Mouse (Mus musculus): ENCODE results near the gene Tcea2. TPM values are rescaled to one million over a fixed set of nuclear protein-coding genes. Genes with fewer than 3 reads are reported as not detected.

Tcea2 gene
- total RNA-seq, 2 experiments from 2014 or later: 23.6 to 24.3 TPM

DNA sequence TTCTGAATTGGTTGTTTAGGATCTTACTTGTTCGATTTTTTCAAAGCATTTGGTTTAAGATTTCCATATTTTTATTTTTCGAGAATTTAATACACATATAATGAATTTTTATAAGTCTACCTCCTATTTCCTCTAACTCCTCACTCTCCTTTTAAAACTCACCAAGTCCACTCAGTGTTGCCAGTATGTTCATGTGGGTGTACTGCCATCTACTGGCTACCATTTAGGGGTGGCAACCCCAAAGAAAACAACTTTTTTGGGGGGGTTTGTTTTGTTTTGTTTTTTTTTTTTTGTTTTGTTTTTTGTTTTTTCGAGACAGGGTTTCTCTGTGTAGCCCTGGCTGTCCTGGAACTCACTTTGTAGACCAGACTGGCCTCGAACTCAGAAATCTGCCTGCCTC, 26.6 kb downstream of the Tcea2 start:
- DNase-seq (ENCODE audit: low spot score in 2 of 2): no peak

DNA sequence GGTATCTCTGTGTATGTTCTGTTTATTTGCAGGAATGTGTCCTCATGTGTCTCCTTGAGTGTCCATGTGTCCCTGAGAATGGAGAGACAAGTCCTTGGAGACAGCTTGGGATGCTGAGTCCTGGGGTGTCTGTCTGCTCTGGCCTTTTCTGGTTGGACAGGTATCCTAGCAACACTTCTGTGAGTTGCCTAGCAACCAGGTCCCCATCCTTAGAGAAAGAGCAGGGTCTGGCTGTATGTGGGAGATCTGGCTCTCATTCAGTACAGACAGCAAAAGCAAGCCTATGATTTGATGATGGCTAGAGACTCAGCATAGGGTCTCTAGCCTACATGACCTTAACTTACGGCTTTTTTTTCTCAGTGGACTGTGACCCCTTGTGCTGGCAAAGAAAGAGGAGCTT, 33.6 kb downstream of the Tcea2 start:
- DNase-seq (ENCODE audit: low spot score in 2 of 2): no peak

GRCm38 (mm10) chr2:181714903-181715326, 34.8 kb downstream of the Tcea2 start, which contains the start of gene Oprl1:
Gene Oprl1 (plus strand): TSS chr2:181715016.
- no peak for DNase-seq (ENCODE audit: low spot score in 2 of 2)

- DNase-seq (ENCODE audit: low spot score in 2 of 2): no peak
Observed at GRCm38 (mm10) chr2:181715382-181715781, 35.3 kb downstream of the Tcea2 start.

DNA sequence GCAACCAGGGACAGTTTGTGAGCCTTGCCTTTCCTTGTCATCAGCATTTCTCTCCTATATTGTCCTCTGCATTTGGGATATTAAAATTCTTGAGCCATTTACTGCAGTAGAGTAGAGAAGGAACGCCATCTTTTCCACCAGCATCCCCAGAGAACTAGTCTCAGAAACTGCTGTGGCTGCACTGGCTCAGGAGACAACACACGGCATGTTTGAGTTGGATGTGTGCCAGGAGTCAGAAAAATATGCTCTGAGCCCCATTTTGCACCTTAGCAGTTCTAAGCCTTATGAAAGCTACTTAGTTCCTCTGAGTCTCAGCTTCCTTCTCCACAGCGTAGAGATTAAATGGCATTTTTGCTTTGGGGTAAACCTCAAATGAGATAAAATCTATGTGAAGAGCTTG, 36.9 kb downstream of the Tcea2 start:
- no peak for DNase-seq (ENCODE audit: low spot score in 2 of 2)

GRCm38 (mm10) chr2:181720061-181720460, 40.0 kb downstream of the Tcea2 start:
- no peak for DNase-seq (ENCODE audit: low spot score in 2 of 2)

GRCm38 (mm10) chr2:181721200-181721599, 41.1 kb downstream of the Tcea2 start:
- no peak for DNase-seq (ENCODE audit: low spot score in 2 of 2)

DNA sequence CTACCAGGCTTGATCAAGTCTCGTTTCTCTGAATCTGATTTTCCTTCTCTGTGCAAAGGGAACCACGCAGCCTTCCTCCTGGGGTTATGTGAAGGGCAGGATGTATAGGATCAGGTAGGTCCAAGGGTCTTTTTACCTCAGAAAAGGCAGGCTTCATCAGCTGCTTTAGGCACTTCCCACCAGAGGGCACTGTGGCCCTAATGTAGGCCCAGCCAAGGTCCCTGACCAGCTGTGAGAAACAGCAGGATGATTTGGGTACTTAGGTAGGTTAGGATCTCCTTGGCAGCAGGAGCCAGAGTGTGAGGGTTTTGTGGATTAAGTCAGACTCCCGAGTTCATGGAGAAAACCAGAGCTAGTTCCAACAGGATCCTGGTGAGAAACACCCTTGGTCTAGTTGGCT, 42.1 kb downstream of the Tcea2 start:
- peak in 1 of 2 experiments; percentile 7 for DNase-seq (ENCODE audit: low spot score in 2 of 2)

DNA sequence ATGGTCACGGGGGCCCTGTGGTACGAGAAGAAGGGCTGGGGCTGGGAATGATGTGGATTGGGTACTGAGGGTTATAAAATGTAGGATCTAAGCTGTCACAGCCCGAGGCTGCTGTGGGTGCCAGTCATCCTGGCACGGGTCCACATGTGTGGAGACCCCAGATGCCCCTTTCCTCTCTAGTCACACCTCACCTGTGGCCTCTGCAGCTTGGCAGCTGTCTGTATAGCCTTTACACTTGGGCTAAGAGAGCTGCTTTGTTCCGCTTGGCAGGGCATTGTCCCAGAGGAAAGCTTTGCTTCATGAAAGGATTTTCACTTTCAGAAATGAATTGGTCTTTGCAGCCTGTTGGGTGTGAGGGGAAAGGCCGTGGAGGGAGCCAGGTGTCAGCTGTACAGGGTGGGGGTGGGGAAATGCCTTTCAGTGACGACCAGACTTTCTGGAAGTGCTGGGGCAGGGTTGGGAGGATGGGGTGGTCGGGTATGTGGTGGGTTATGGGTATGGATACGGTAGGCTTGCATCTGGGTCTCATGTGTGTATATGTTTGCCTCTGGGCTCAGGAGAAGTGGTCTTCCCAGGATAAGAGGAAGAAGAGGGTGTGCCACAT, 47.7 kb downstream of the Tcea2 start:
- DNase-seq (ENCODE audit: low spot score in 2 of 2): no peak

DNA sequence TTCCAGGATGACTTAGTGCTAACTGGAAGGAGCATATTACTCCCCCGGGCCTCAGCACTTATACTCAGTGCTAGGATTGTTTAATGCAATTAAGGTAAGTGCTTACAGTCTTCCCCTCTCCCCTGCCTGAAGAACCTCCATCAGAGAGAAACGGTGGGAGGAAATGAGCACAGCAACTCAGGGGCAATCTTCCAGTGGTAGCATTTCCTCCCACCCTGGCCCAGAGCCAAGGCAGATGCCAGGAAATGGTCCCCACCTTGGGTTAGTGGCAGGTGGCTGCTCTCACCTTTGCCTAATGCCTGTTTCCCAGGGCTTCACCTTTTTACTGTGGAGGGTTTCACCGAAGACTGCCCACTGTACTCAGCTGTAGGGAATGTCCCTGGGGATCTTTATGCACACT, 49.9 kb downstream of the Tcea2 start:
- no peak for DNase-seq (ENCODE audit: low spot score in 2 of 2)

Other genes with a start within 250 kb of the Tcea2 start
- 10 to 100 TPM; 27.3 to 28.4 TPM for gene Zbtb46, start 220.9 kb upstream of the Tcea2 start, total RNA-seq (2021)
- not detected for gene Abhd16b, start 187.1 kb upstream of the Tcea2 start, total RNA-seq (2021)
- gene Tpd52l2, start 183.2 kb upstream of the Tcea2 start, total RNA-seq (2021): 100 to 1,000 TPM; 120 to 121 TPM
- 100 to 1,000 TPM; 120 to 131 TPM for gene Dnajc5, start 159.8 kb upstream of the Tcea2 start, total RNA-seq (2021)
- gene Uckl1, start 95.4 kb upstream of the Tcea2 start, total RNA-seq (2021): 100 to 1,000 TPM; 106 to 113 TPM
- gene Prpf6, start 88.4 kb upstream of the Tcea2 start, total RNA-seq (2021): 10 to 100 TPM; 72.3 to 73.4 TPM
- 100 to 1,000 TPM; 141 to 143 TPM for gene Zfp512b, start 87.5 kb upstream of the Tcea2 start, total RNA-seq (2021)
- gene Samd10, start 81.1 kb upstream of the Tcea2 start, total RNA-seq (2021): 10 to 100 TPM; 23.8 to 25.5 TPM
- gene Gm29797, start 23.3 kb upstream of the Tcea2 start, total RNA-seq (2021): under 1 TPM; 0.42 TPM
- 10 to 100 TPM; 45.2 to 47.3 TPM for gene Sox18, start 8.7 kb upstream of the Tcea2 start, total RNA-seq (2021)
- gene Rgs19, start 13.7 kb downstream of the Tcea2 start, total RNA-seq (2021): 10 to 100 TPM; 30.2 to 31.1 TPM
- gene Lkaaear1, start 18.1 kb downstream of the Tcea2 start, total RNA-seq (2021): not detected
- gene Oprl1, start 34.7 kb downstream of the Tcea2 start, total RNA-seq (2021): 1 to 10 TPM; 4.0 to 6.0 TPM
- gene Myt1, start 83.0 kb downstream of the Tcea2 start, total RNA-seq (2021): 10 to 100 TPM; 14.7 TPM
- gene Pcmtd2, start 157.5 kb downstream of the Tcea2 start, total RNA-seq (2021): 10 to 100 TPM; 70.8 to 74.9 TPM
- gene Polr3k, start 184.0 kb downstream of the Tcea2 start, total RNA-seq (2021): 10 to 100 TPM; 22.8 to 25.0 TPM

Measured in adrenal gland, postnatal 4 days (tissue).